Comparison of ENCODE assay signal across 8 mouse cellular contexts in the genomic region with DNA sequence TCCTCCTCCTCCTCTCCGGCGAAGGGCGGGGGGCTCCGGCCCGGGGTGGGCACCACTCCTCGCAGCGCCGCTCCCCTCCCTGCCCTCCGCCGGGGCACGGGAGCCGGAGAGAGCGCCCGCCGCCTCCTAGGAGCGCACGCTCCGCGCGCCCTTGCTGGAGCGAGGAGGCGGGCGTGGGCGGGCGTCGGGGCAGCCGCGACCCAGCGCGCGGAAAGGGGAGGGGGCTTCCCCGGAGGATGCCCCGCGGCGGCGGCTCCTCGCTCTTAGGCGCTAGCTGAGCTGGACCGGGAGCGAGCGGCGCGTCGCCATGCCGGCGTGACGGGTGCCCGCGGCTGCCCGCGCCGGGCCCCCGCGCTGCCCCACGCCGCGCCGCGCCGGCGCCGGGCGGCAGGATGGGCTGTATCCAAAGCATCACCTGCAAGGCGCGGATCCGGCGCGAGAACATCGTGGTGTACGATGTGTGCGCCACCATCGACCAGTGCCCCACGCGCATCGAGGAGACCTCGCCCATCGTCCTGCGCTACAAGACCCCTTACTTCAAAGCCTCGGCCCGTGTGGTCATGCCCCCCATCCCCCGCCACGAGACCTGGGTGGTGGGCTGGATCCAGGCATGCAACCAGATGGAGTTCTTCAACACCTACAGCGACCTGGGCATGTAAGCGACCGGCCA. TPM values are rescaled to one million over a fixed set of nuclear protein-coding genes. Genes with fewer than 3 reads are reported as not detected.
DNase-seq lines count a peak whose midpoint lies in the region; ATAC-seq and TF ChIP-seq lines count a peak whose summit lies in the region.

A gene (plus strand): TSS at position 244 of the 670 bp plus-strand sequence.

- H3K9ac ChIP-seq in kidney, embryonic 15.5 days = peak within 1 kb of the TSS; percentile 64
- H3K9ac ChIP-seq in liver, embryonic 15.5 days = peak within 1 kb of the TSS; percentile 32; the same call in 1 of the 2 replicates

- no peak for TF ChIP-seq POLR2A in cerebellum, adult 2 months (IDR thresholded peaks at IDR 0.05; ENCODE audit: borderline replicate concordance, insufficient read depth, low read length)

- peak within 1 kb of the TSS; percentile 78 for H3K4me3 ChIP-seq in cerebellum, adult 2 months (replicated peaks; ENCODE audit: insufficient read depth, low read depth, low read length)
- H3K4me3 ChIP-seq in kidney, embryonic 15.5 days (replicated peaks) = peak within 1 kb of the TSS; percentile 77
- H3K4me3 ChIP-seq in liver, embryonic 15.5 days (replicated peaks) = peak within 1 kb of the TSS; percentile 62

- peak; percentile 41 to 48 for DNase-seq in left cerebral cortex, adult 18-20 months (ENCODE audit: low spot score in 2 of 2)
- no peak for DNase-seq in left cerebral cortex, adult 11 months (ENCODE audit: low spot score)
- peak; percentile 60 to 69 for DNase-seq in cerebellum, adult 2 months
- DNase-seq in frontal cortex, postnatal 25 days (ENCODE audit: low spot score in 2 of 2) = peak; percentile 20 to 26
- DNase-seq in right cerebral cortex, adult 18-20 months = peak; percentile 41
- DNase-seq in adipocyte (ENCODE audit: low spot score) = no peak

- no peaks in the 10 kb centered on the region for H3K9me3 ChIP-seq in kidney, embryonic 15.5 days (replicated peaks)
- H3K9me3 ChIP-seq in liver, embryonic 15.5 days (replicated peaks) = no peaks in the 10 kb centered on the region

- no peaks in the 10 kb centered on the region for H3K27me3 ChIP-seq in cerebellum, adult 2 months (ENCODE audit: control insufficient read depth, insufficient read depth, low read length)
- H3K27me3 ChIP-seq in kidney, embryonic 15.5 days = peaks cover 32% of the 10 kb centered on the region
- H3K27me3 ChIP-seq in liver, embryonic 15.5 days = peaks cover 54% of the 10 kb centered on the region

- TF ChIP-seq CTCF in cerebellum, adult 2 months (IDR thresholded peaks at IDR 0.05; ENCODE audit: borderline replicate concordance, insufficient read depth, low read depth, low read length) = no peak

- peaks cover 8% of the 10 kb centered on the region; the same call in 1 of the 2 replicates for H3K4me1 ChIP-seq in cerebellum, adult 2 months (ENCODE audit: control insufficient read depth, insufficient read depth, low read length)
- peaks cover 23% of the 10 kb centered on the region for H3K4me1 ChIP-seq in kidney, embryonic 15.5 days
- peaks cover 3% of the 10 kb centered on the region; the same call in 1 of the 2 replicates for H3K4me1 ChIP-seq in liver, embryonic 15.5 days (replicated peaks)

- H3K27ac ChIP-seq in cerebellum, adult 2 months (ENCODE audit: insufficient read depth, low read length) = peak within 1 kb of the TSS; percentile 78
- peak within 1 kb of the TSS; percentile 64; the same call in 1 of the 2 replicates for H3K27ac ChIP-seq in kidney, embryonic 15.5 days
- H3K27ac ChIP-seq in liver, embryonic 15.5 days (replicated peaks) = no peak within 1 kb of the TSS

- WGBS in cerebellum, adult 2 months = under 1% methylated on average over 76 of the region's 85 CpGs
- WGBS in kidney, embryonic 15.5 days = under 1% methylated on average over 51 of the region's 85 CpGs
- under 1% methylated on average over 77 of the region's 85 CpGs for WGBS in liver, embryonic 15.5 days (ENCODE audit: insufficient replicate concordance)

- H3K4me2 ChIP-seq in kidney, embryonic 15.5 days = peak within 1 kb of the TSS; percentile 98
- peak within 1 kb of the TSS; percentile 76 for H3K4me2 ChIP-seq in liver, embryonic 15.5 days

- ATAC-seq in kidney, embryonic 15.5 days (replicated peaks; ENCODE audit: low FRiP score) = peak; percentile 57
- peak; percentile 27; the same call in 1 of the 2 replicates for ATAC-seq in liver, embryonic 15.5 days (ENCODE audit: insufficient read depth)

- no peaks in the 10 kb centered on the region for H3K36me3 ChIP-seq in kidney, embryonic 15.5 days
- no peaks in the 10 kb centered on the region for H3K36me3 ChIP-seq in liver, embryonic 15.5 days (replicated peaks)

RNA-seq across cellular contexts. Expression of the gene that starts here (rescaled TPM):
- total RNA-seq in left cerebral cortex, adult 18-20 months (2021) = 10 to 100 TPM; 29.4 to 29.7 TPM
- 27.5 and 31.1 TPM in 2 replicates for polyA plus RNA-seq in cerebellum, adult 2 months (2012; rRNA removed)
- polyA plus RNA-seq in kidney, embryonic 15.5 days (2015; fragmentation: Nextera tagmentation; extraction: Ambion mirVana) = 0.79 and 0.84 TPM in 2 replicates
- 0.06 and 0.08 TPM in 2 replicates for polyA plus RNA-seq in liver, embryonic 15.5 days (2015; fragmentation: Nextera tagmentation; extraction: Ambion mirVana)

Comparison
In these comparisons a context has a peak if more than half of its experiments do, and no peak if none do; other contexts are left out.
1. RNA of the gene that starts here (polyA plus RNA-seq): 27.5 to 31.1 TPM in cerebellum, adult 2 months; 0.79 to 0.84 TPM in kidney, embryonic 15.5 days and 0.06 to 0.08 TPM in liver, embryonic 15.5 days; every median in the first group is over 10 times any median in the second.
2. DNase-seq: peak in left cerebral cortex, adult 18-20 months (2 of 2), cerebellum, adult 2 months (2 of 2), frontal cortex, postnatal 25 days (2 of 2) and right cerebral cortex, adult 18-20 months (single experiment); none in left cerebral cortex, adult 11 months (single experiment) and adipocyte (single experiment).
3. Peak in ATAC-seq, H3K4me3 ChIP-seq, H3K27ac ChIP-seq, H3K9ac ChIP-seq and H3K4me2 ChIP-seq in kidney, embryonic 15.5 days; RNA of the gene not detected or under 1 TPM.
4. Peak in ATAC-seq, H3K4me3 ChIP-seq, H3K9ac ChIP-seq and H3K4me2 ChIP-seq in liver, embryonic 15.5 days; RNA of the gene not detected or under 1 TPM.
5. Peak in every context shown above with its lines, with median percentiles within 50 percentile points of each other: H3K4me3 ChIP-seq.